Mouse (Mus musculus): ENCODE data around the gene Gm3336. TPM values are rescaled to one million over a fixed set of nuclear protein-coding genes. Genes with fewer than 3 reads are reported as not detected.
A peak's percentile ranks its signal among the peaks of the same experiment; 100 is the strongest.

Gm3336 gene
- total and polyA plus RNA-seq, 3 experiments = 0.25 to 0.49 TPM; not detected in 1

DNA sequence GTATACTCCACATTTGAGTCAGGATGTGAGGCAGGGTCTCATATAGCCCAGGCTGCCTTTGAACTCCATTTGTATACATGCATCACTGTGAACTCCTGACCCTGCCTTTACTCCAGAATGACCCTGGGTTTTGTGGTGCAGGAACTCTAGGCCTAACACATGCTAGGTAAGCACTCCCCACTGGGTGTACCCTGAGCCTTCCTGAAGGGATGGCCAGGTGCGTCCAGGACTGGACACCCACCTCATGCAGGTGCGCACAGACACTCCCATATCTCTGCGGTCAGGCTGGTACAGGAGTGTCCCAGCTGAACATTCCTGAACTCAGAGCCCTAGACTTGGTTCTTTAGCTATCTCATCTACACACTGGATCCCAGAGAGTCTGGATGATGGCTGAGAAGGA is 44.2 kb upstream of the Gm3336 start:
- H3K36me3 ChIP-seq (replicated peaks in 1 of 2; ENCODE audit: control insufficient read depth in 1 of 2, insufficient read depth in 1 of 2, low read length in 1 of 2) = peaks cover 27 to 28% of the 10 kb centered on the region in 2 experiments
- no peaks in the 10 kb centered on the region for H3K9me3 ChIP-seq (replicated peaks; ENCODE audit: low read length)
- peak overlapping the region; percentile 75 for H3K27ac ChIP-seq (ENCODE audit: insufficient read depth, low read depth)
- peak overlapping the region; percentile 65 to 72 (median 67) for H3K4me3 ChIP-seq (replicated peaks in 1 of 3; ENCODE audit: low read depth in 2 of 3, low read length in 2 of 3, poor library complexity in 1 of 3)
- H3K79me2 ChIP-seq (replicated peaks; ENCODE audit: control insufficient read depth, extremely low read depth, insufficient read depth, poor library complexity, severe bottlenecking) = peaks cover 16% of the 10 kb centered on the region
- no peaks in the 10 kb centered on the region for H3K27me3 ChIP-seq (replicated peaks)
- peaks cover 29 to 61% of the 10 kb centered on the region in 2 experiments for H3K4me1 ChIP-seq (ENCODE audit: control insufficient read depth in 1 of 2, insufficient read depth in 2 of 2)
- TF ChIP-seq NRF1 (IDR thresholded peaks at IDR 0.05; ENCODE audit: low read depth, low read length) (no peak), PAX5 (IDR thresholded peaks at IDR 0.05; ENCODE audit: low read length) (no peak), POLR2AphosphoS2 (IDR thresholded peaks at IDR 0.05; ENCODE audit: low read depth, low read length) (no peak), USF2 (conservative IDR thresholded peaks at IDR 0.05; ENCODE audit: low read depth, low read length) (no peak), EP300 (IDR thresholded peaks at IDR 0.05; ENCODE audit: low read length) (no peak), RAD21 (IDR thresholded peaks at IDR 0.05; ENCODE audit: low read depth, low read length) (no peak), MEF2A (IDR thresholded peaks at IDR 0.05; ENCODE audit: borderline replicate concordance, low read depth, low read length) (no peak), SIN3A (IDR thresholded peaks at IDR 0.05; ENCODE audit: low read length) (no peak), ZMIZ1 (IDR thresholded peaks at IDR 0.05; ENCODE audit: low read depth, low read length) (no peak), JUND (conservative IDR thresholded peaks at IDR 0.05; ENCODE audit: low read depth, low read length) (no peak), E2F4 (IDR thresholded peaks at IDR 0.05; ENCODE audit: insufficient replicate concordance, low read depth, low read length) (no peak), UBTF (IDR thresholded peaks at IDR 0.05; ENCODE audit: low read depth, low read length) (no peak), JUN (IDR thresholded peaks at IDR 0.05; ENCODE audit: insufficient read depth, low read depth, low read length) (no peak), TBP (conservative IDR thresholded peaks at IDR 0.05; ENCODE audit: low read depth, low read length) (no peak), NELFE (IDR thresholded peaks at IDR 0.05; ENCODE audit: low read depth, low read length) (no peak), SMC3 (IDR thresholded peaks at IDR 0.05; ENCODE audit: low read depth, low read length) (no peak), MXI1 (IDR thresholded peaks at IDR 0.05; ENCODE audit: low read depth, low read length) (no peak), MAX (IDR thresholded peaks at IDR 0.05; ENCODE audit: low read length) (no peak; the same call in none of the 2 replicates), POLR2A (IDR thresholded peaks at IDR 0.05; ENCODE audit: low read depth, low read length) (no peak), RCOR1 (conservative IDR thresholded peaks at IDR 0.05; ENCODE audit: low read depth, low read length) (no peak)
- dilution Hi-C loops (cut with MboI; ENCODE audit: extremely low pct_ligation_motif_present, extremely low pct_unique_long_range_greater_than_20kb, low sequenced_read_pairs) (no loop called here), in situ Hi-C loops (cut with MboI; ENCODE audit: low pct_ligation_motif_present, low pct_unique_long_range_greater_than_20kb, low sequenced_read_pairs) (no loop called here)
- H3K9ac ChIP-seq (ENCODE audit: insufficient read depth, low read depth) = peak overlapping the region; percentile 91
- DNase-seq (ENCODE audit: extremely low read depth) = peak; percentile 34
- H3K4me2 ChIP-seq (ENCODE audit: insufficient read depth, low read depth, poor library complexity, severe bottlenecking) = peak overlapping the region; percentile 69

DNA sequence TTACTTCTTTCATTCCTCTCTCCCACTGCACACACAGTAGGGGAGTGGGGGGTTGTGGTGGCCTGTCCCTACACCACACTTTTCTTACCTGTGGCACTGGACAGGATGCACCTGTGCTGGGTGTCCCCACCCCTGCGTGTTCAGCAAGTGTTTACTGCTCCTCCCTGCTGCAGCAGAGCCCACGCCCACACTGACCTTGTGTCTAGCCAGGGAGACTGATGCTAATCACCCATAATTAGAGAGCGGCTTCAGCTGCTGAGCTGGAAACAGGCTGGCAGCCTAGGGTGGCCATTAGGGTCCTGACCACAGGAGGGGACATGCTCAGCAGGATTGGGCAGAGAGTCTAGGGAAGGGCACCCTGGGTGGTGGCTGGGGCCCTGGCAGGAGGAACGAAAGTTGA is 43.6 kb upstream of the Gm3336 start:
- H3K4me2 ChIP-seq (ENCODE audit: insufficient read depth, low read depth, poor library complexity, severe bottlenecking) = peak overlapping the region; percentile 69
- H3K9ac ChIP-seq (ENCODE audit: insufficient read depth, low read depth) = no peak overlapping the region
- H3K27me3 ChIP-seq (replicated peaks) = no peaks in the 10 kb centered on the region
- no peaks in the 10 kb centered on the region for H3K9me3 ChIP-seq (replicated peaks; ENCODE audit: low read length)
- peak overlapping the region in 2 of 3 experiments; percentile 21 to 67 for H3K4me3 ChIP-seq (replicated peaks in 1 of 3; ENCODE audit: low read depth in 2 of 3, low read length in 2 of 3, poor library complexity in 1 of 3)
- dilution Hi-C loops (cut with MboI; ENCODE audit: extremely low pct_ligation_motif_present, extremely low pct_unique_long_range_greater_than_20kb, low sequenced_read_pairs) (no loop called here), in situ Hi-C loops (cut with MboI; ENCODE audit: low pct_ligation_motif_present, low pct_unique_long_range_greater_than_20kb, low sequenced_read_pairs) (no loop called here)
- H3K79me2 ChIP-seq (replicated peaks; ENCODE audit: control insufficient read depth, extremely low read depth, insufficient read depth, poor library complexity, severe bottlenecking) = peaks cover 16% of the 10 kb centered on the region
- DNase-seq (ENCODE audit: extremely low read depth) = no peak
- H3K36me3 ChIP-seq (replicated peaks in 1 of 2; ENCODE audit: control insufficient read depth in 1 of 2, insufficient read depth in 1 of 2, low read length in 1 of 2) = peaks cover 33 to 34% of the 10 kb centered on the region in 2 experiments
- peak overlapping the region; percentile 61 for H3K27ac ChIP-seq (ENCODE audit: insufficient read depth, low read depth)
- TF ChIP-seq TCF12 (IDR thresholded peaks at IDR 0.05; ENCODE audit: low read depth, low read length) (peak; percentile 47; the same call in 1 of the 2 replicates), CHD2 (IDR thresholded peaks at IDR 0.05; ENCODE audit: low read length) (0 out of 2 replicates have a peak, but pooled peaks have one; percentile 12), EP300 (IDR thresholded peaks at IDR 0.05; ENCODE audit: low read length) (0 out of 2 replicates have a peak, but pooled peaks have one; percentile 16), MEF2A (IDR thresholded peaks at IDR 0.05; ENCODE audit: borderline replicate concordance, low read depth, low read length) (no peak), BHLHE40 (IDR thresholded peaks at IDR 0.05; ENCODE audit: low read depth, low read length) (peak; percentile 25; the same call in 1 of the 2 replicates)
- H3K4me1 ChIP-seq (ENCODE audit: control insufficient read depth in 1 of 2, insufficient read depth in 2 of 2) = peaks cover 29 to 67% of the 10 kb centered on the region in 2 experiments

Data from CH12.LX (cell line).